Mouse (Mus musculus) hindbrain, embryonic 16.5 days (tissue): ENCODE measurements at regions not wholly inside any gene's neighbourhood (a gene's known extent, or its start where the extent isn't known, plus 50 kb on each side); places are given as distances from the start of the nearest gene placed in this dataset.
A peak's percentile ranks its signal among the peaks of the same experiment; 100 is the strongest.

Source experiments
- ATAC-seq: fragments of 200-750 bp; cut with Nextera tagmentation; 2 replicates; pipeline ENCODE4 v1.8.0; 2017; ENCODE audit warnings: moderate TSS enrichment, moderate library complexity
- H3K27ac ChIP-seq: fragments of 300-500 bp; sonication (generic); 2 replicates; pipeline ENCODE4 v1.5.1; 2014; ENCODE audit warnings: low read depth, mild to moderate bottlenecking, control low read depth, low read length, moderate library complexity
- H3K27me3 ChIP-seq: fragments of 300-500 bp; sonication (generic); replicated peaks from 2 replicates; pipeline ENCODE4 v1.6.1; 2014; ENCODE audit warnings: low read length; ENCODE audit not compliant: control insufficient read depth, insufficient read depth
- H3K36me3 ChIP-seq: fragments of 300-500 bp; sonication (generic); 2 replicates; pipeline ENCODE4 v1.6.1; 2014; ENCODE audit warnings: mild to moderate bottlenecking, low read length, moderate library complexity, mixed read lengths; ENCODE audit not compliant: control insufficient read depth, insufficient read depth
- H3K4me1 ChIP-seq: fragments of 300-500 bp; sonication (generic); 2 replicates; pipeline ENCODE4 v1.6.1; 2014; ENCODE audit warnings: low read depth, low read length; ENCODE audit not compliant: control insufficient read depth, insufficient read depth
- H3K4me2 ChIP-seq: fragments of 300-500 bp; sonication (generic); 2 replicates; pipeline ENCODE4 v1.6.1; 2014; ENCODE audit warnings: mild to moderate bottlenecking, low read length, control low read depth, moderate library complexity
- H3K4me3 ChIP-seq: fragments of 300-500 bp; sonication (generic); 2 replicates; pipeline ENCODE4 v1.5.1; 2014; ENCODE audit warnings: mild to moderate bottlenecking, low read length, control low read depth, moderate library complexity
- H3K9ac ChIP-seq: fragments of 300-500 bp; sonication (generic); 2 replicates; pipeline ENCODE4 v1.6.1; 2014; ENCODE audit warnings: low read depth, mild to moderate bottlenecking, control low read depth, low read length, moderate library complexity
- H3K9me3 ChIP-seq: fragments of 300-500 bp; sonication (generic); 2 replicates; pipeline ENCODE4 v1.6.1; 2014; ENCODE audit warnings: mild to moderate bottlenecking, low read length, moderate library complexity; ENCODE audit not compliant: control insufficient read depth
- WGBS: fragments of 180-500 bp; shearing (Covaris S2); extraction: QIAGEN DNeasy Blood & Tissue Kit; methylation state at CpG from one replicate; pipeline ENCODE4 v1.1.7; 2014; 5-methylcytosine and 5-hydroxymethylcytosine counted together

DNA sequence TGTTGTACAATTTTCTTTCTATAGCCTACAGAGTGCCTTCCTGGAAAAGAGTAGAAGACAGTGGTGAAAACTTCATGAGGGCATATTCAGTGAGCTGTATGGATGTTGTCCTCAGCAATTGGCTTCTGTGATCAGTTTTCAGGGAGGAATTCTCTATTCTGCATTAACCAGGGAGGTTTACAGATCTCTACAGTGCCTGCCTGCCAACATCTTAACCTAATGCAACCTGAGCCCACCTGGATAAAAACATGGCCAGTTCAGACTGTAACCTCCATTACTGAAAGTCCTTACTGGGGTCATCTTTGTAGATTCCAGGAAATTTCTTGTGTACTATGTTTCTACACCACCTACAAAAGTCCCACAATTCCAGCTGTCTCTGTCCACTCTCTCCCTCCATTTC is 791.4 kb upstream of the Nectin3 start:
- Histone ChIP-seq H3K4me2 (no peak overlapping the region), H3K4me1 (no peaks in the 10 kb centered on the region), H3K27me3 (no peaks in the 10 kb centered on the region), H3K9ac (no peak overlapping the region), H3K36me3 (no peaks in the 10 kb centered on the region), H3K9me3 (no peaks in the 10 kb centered on the region), H3K27ac (no peak overlapping the region), H3K4me3 (no peak overlapping the region)
- ATAC-seq, result no peak

- Histone ChIP-seq H3K9me3 (no peaks in the 10 kb centered on the region), H3K4me1 (no peaks in the 10 kb centered on the region), H3K36me3 (no peaks in the 10 kb centered on the region), H3K4me2 (no peak overlapping the region), H3K27ac (no peak overlapping the region), H3K27me3 (no peaks in the 10 kb centered on the region), H3K4me3 (no peak overlapping the region), H3K9ac (no peak overlapping the region)
- WGBS, result 58% methylated on average over 8 of the region's 8 CpGs
- peak; percentile 76 for ATAC-seq
Observed at GRCm38 (mm10) chr16:47266744-47267686, 768.7 kb upstream of the Nectin3 start.
